Mouse (Mus musculus): ENCODE data around the gene Metap1. TPM values are rescaled to one million over a fixed set of nuclear protein-coding genes. Genes with fewer than 3 reads are reported as not detected.

Gene Metap1
- polyA plus RNA-seq, 1 experiment from 2014 or later, result 17.4 TPM

DNA sequence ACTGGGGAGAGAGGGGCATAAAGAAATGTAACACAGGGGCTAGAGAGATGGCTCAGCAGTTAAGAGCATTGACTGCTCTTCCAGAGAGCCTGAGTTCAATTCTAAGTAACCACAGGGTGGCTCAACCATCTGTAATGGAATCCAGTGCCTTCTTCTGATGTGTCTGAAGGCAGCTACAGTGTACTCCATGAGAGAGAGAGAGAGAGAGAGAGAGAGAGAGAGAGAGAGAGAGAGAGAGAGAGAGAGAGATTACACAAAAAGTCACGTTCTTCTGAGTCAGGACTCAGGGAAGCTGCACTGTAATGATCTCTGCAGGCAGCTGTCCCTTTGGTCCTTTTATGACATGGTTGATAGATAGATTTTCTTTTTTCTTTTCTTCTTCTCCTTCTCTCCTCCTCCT, 5.2 kb upstream of the Metap1 start:
- Histone ChIP-seq H3K36me3 (replicated peaks; ENCODE audit: insufficient read depth, low read length) (no peaks in the 10 kb centered on the region), H3K9ac (replicated peaks) (no peak overlapping the region), H3K4me3 (ENCODE audit: low read depth, low read length) (no peak overlapping the region), H3K4me1 (ENCODE audit: insufficient read depth) (peaks cover 20% of the 10 kb centered on the region), H3K27ac (ENCODE audit: low read depth) (no peak overlapping the region), H3K27me3 (ENCODE audit: insufficient read depth, low read length) (no peaks in the 10 kb centered on the region), H3K9me3 (ENCODE audit: low read length) (no peaks in the 10 kb centered on the region), H3K4me2 (ENCODE audit: low read depth, low read length) (0 out of 2 replicates have a peak overlapping the region, but pooled peaks have one; percentile 10)
- no peak for DNase-seq
- WGBS (ENCODE audit: insufficient replicate concordance), result 14% methylated on average over 1 of the region's 1 CpGs
- no peak for TF ChIP-seq EP300 (IDR thresholded peaks at IDR 0.05; ENCODE audit: low read depth)
- TF ChIP-seq CTCF (IDR thresholded peaks at IDR 0.05; ENCODE audit: low read depth), result no peak
- peak; percentile 20; the same call in 1 of the 2 replicates for ATAC-seq

GRCm38 (mm10) chr3:138493668-138494067, 4.4 kb upstream of the Metap1 start:
- Histone ChIP-seq H3K27ac (ENCODE audit: low read depth) (no peak overlapping the region), H3K9me3 (ENCODE audit: low read length) (no peaks in the 10 kb centered on the region), H3K4me1 (ENCODE audit: insufficient read depth) (peaks cover 20% of the 10 kb centered on the region), H3K4me3 (ENCODE audit: low read depth, low read length) (no peak overlapping the region), H3K36me3 (replicated peaks; ENCODE audit: insufficient read depth, low read length) (no peaks in the 10 kb centered on the region), H3K27me3 (ENCODE audit: insufficient read depth, low read length) (no peaks in the 10 kb centered on the region), H3K4me2 (ENCODE audit: low read depth, low read length) (no peak overlapping the region), H3K9ac (replicated peaks) (no peak overlapping the region)
- no peak for DNase-seq
- TF ChIP-seq EP300 (IDR thresholded peaks at IDR 0.05; ENCODE audit: low read depth) (no peak), CTCF (IDR thresholded peaks at IDR 0.05; ENCODE audit: low read depth) (no peak)
- no peak for ATAC-seq
- WGBS (ENCODE audit: insufficient replicate concordance), result 41% methylated on average over 3 of the region's 3 CpGs

DNA sequence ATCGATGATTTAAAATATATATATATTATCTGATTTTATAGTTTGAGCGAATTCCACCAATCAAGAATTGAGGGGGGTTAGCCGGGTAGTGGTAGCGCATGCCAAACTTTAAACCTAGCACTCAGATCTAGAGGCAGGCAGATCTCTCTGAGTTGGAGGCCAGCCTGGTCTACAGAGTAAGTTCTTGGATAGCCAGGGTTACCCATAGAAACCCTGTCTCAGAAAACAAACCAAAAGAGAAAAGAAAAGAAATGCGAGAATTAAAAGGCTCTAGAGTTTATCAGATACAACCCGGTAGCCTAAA, 671 bp upstream of the Metap1 start:
- no peak for DNase-seq
- peak overlapping the region; percentile 70 for H3K27ac ChIP-seq (ENCODE audit: low read depth)
- 11% methylated on average over 6 of the region's 6 CpGs for WGBS (ENCODE audit: insufficient replicate concordance)

GRCm38 (mm10) chr3:138488584-138489326, 560 bp downstream of the Metap1 start:
- 0 out of 2 replicates have a peak, but pooled peaks cover 2% of the 10 kb centered on the region for H3K36me3 ChIP-seq (replicated peaks; ENCODE audit: insufficient read depth, low read length)
- no peak for TF ChIP-seq CTCF (IDR thresholded peaks at IDR 0.05; ENCODE audit: low read depth)
- no peak for TF ChIP-seq EP300 (IDR thresholded peaks at IDR 0.05; ENCODE audit: low read depth)
- peak overlapping the region; percentile 94 for H3K4me3 ChIP-seq (ENCODE audit: low read depth, low read length)
- peaks cover 7% of the 10 kb centered on the region; the same call in 1 of the 2 replicates for H3K4me1 ChIP-seq (ENCODE audit: insufficient read depth)
- no peaks in the 10 kb centered on the region for H3K27me3 ChIP-seq (ENCODE audit: insufficient read depth, low read length)
- peak overlapping the region; percentile 83 for H3K27ac ChIP-seq (ENCODE audit: low read depth)
- peak overlapping the region; percentile 91 for H3K9ac ChIP-seq (replicated peaks)
- under 1% methylated on average over 53 of the region's 61 CpGs for WGBS (ENCODE audit: insufficient replicate concordance)
- DNase-seq (no peak), ATAC-seq (peak; percentile 65)
- peak overlapping the region; percentile 77 for H3K4me2 ChIP-seq (ENCODE audit: low read depth, low read length)
- no peaks in the 10 kb centered on the region for H3K9me3 ChIP-seq (ENCODE audit: low read length)

More for the DNA sequence above, 671 bp upstream of the Metap1 start:
- Histone ChIP-seq H3K4me2 (ENCODE audit: low read depth, low read length) (peak overlapping the region; percentile 80), H3K36me3 (replicated peaks; ENCODE audit: insufficient read depth, low read length) (no peaks in the 10 kb centered on the region), H3K27me3 (ENCODE audit: insufficient read depth, low read length) (no peaks in the 10 kb centered on the region), H3K9me3 (ENCODE audit: low read length) (no peaks in the 10 kb centered on the region), H3K9ac (replicated peaks) (peak overlapping the region; percentile 68), H3K4me1 (ENCODE audit: insufficient read depth) (peaks cover 13% of the 10 kb centered on the region; the same call in 1 of the 2 replicates), H3K4me3 (ENCODE audit: low read depth, low read length) (peak overlapping the region; percentile 94)
- TF ChIP-seq CTCF (IDR thresholded peaks at IDR 0.05; ENCODE audit: low read depth) (no peak), EP300 (IDR thresholded peaks at IDR 0.05; ENCODE audit: low read depth) (no peak)
- ATAC-seq, result no peak

DNA sequence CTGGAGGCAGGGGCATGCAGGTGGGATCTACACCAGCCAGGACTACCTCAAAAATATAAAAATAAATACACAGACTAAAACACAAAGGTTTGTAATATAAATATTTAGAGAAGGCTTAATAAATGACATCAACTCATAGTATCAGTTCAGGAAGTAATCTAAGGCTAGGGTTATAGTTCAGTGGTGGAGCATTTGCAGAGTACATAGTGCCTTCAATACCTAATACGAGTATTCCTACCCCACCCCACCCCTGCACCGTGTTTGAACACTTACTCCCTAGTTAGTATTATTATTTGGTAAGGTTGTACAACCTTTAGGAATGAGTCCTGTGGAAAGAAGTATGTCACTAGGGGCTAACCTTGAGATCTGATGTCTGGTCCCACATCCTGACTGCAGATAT, 6.1 kb downstream of the Metap1 start:
- H3K4me3 ChIP-seq (ENCODE audit: low read depth, low read length), result no peak overlapping the region
- H3K27ac ChIP-seq (ENCODE audit: low read depth), result no peak overlapping the region
- no peaks in the 10 kb centered on the region for H3K27me3 ChIP-seq (ENCODE audit: insufficient read depth, low read length)
- H3K4me2 ChIP-seq (ENCODE audit: low read depth, low read length), result no peak overlapping the region
- TF ChIP-seq CTCF (IDR thresholded peaks at IDR 0.05; ENCODE audit: low read depth) (no peak), EP300 (IDR thresholded peaks at IDR 0.05; ENCODE audit: low read depth) (no peak)
- WGBS (ENCODE audit: insufficient replicate concordance), result 74% methylated on average over 2 of the region's 2 CpGs
- no peak overlapping the region for H3K9ac ChIP-seq (replicated peaks)
- DNase-seq, result no peak
- H3K4me1 ChIP-seq (ENCODE audit: insufficient read depth), result peaks cover 4% of the 10 kb centered on the region; the same call in 1 of the 2 replicates
- no peak for ATAC-seq
- H3K9me3 ChIP-seq (ENCODE audit: low read length), result no peaks in the 10 kb centered on the region
- peaks cover 22% of the 10 kb centered on the region for H3K36me3 ChIP-seq (replicated peaks; ENCODE audit: insufficient read depth, low read length)

DNA sequence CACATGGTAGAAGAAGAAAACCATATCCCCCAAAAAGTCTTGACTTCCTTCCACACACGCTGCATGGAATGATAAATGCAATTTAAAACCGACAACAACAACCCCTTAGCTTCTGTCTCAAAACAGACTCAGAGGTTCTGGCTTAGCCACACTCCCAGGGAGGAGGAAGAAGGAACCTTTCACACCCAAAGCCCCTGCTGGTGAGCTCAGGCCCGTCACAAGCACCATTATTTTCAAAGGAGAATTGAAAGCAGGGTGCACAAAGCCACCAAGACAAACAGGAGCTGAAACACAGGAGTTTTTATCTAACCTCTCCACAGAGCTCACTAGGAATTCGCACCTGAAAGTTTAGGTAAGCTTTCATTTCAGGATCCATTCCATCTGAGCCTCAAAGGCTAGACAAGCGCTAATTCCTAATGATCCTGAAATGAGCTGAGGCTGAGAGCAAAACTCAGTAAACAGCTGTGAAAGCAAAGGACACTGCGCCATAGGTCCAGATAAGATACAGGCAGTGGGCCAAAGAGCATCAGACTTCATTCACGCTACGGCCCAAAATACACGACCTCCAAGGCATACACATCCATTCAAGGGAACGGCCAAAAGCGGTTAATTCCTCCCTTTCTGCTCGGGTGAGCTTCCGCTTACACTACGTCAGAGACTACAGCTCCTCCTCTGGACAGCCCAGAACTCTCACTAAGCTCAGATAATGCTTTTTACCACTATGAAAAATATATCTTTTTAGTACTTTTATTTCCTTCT, 7.6 kb downstream of the Metap1 start:
- ATAC-seq, result 0 out of 2 replicates have a peak, but pooled peaks have one; percentile 25
- no peak for DNase-seq
- H3K4me1 ChIP-seq (ENCODE audit: insufficient read depth), result no peaks in the 10 kb centered on the region
- 50% methylated on average over 14 of the region's 14 CpGs for WGBS (ENCODE audit: insufficient replicate concordance)
- no peak overlapping the region for H3K4me3 ChIP-seq (ENCODE audit: low read depth, low read length)
- H3K4me2 ChIP-seq (ENCODE audit: low read depth, low read length), result peak overlapping the region; percentile 30; the same call in 1 of the 2 replicates
- H3K9ac ChIP-seq (replicated peaks), result peak overlapping the region; percentile 30
- TF ChIP-seq CTCF (IDR thresholded peaks at IDR 0.05; ENCODE audit: low read depth), result 0 out of 2 replicates have a peak, but pooled peaks have one; percentile 2
- no peak for TF ChIP-seq EP300 (IDR thresholded peaks at IDR 0.05; ENCODE audit: low read depth)
- no peaks in the 10 kb centered on the region for H3K27me3 ChIP-seq (ENCODE audit: insufficient read depth, low read length)
- peaks cover 22% of the 10 kb centered on the region for H3K36me3 ChIP-seq (replicated peaks; ENCODE audit: insufficient read depth, low read length)
- H3K27ac ChIP-seq (ENCODE audit: low read depth), result peak overlapping the region; percentile 48
- H3K9me3 ChIP-seq (ENCODE audit: low read length), result no peaks in the 10 kb centered on the region

Measured in liver, postnatal 0 days (tissue).